Mouse (Mus musculus): ENCODE results near the gene Olfm2. TPM values are rescaled to one million over a fixed set of nuclear protein-coding genes. Genes with fewer than 3 reads are reported as not detected.

The Olfm2 gene
- total and polyA plus RNA-seq, 3 experiments = 0.08 to 0.47 TPM; not detected in 1

- Histone ChIP-seq H3K79me2 (replicated peaks; ENCODE audit: control insufficient read depth, extremely low read depth, insufficient read depth, poor library complexity, severe bottlenecking) (peaks cover 49% of the 10 kb centered on the region), H3K36me3 (replicated peaks in 1 of 2; ENCODE audit: control insufficient read depth in 1 of 2, insufficient read depth in 1 of 2, low read length in 1 of 2) (peaks cover 26 to 50% of the 10 kb centered on the region in 2 experiments), H3K27ac (ENCODE audit: insufficient read depth, low read depth) (no peak within 1 kb of the TSS), H3K27me3 (replicated peaks) (no peaks in the 10 kb centered on the region), H3K9me3 (replicated peaks; ENCODE audit: low read length) (no peaks in the 10 kb centered on the region), H3K4me3 (replicated peaks in 1 of 3; ENCODE audit: low read depth in 2 of 3, low read length in 2 of 3, poor library complexity in 1 of 3) (peak within 1 kb of the TSS; percentile 80 to 88 (median 84)), H3K4me2 (ENCODE audit: insufficient read depth, low read depth, poor library complexity, severe bottlenecking) (peak within 1 kb of the TSS; percentile 99), H3K4me1 (ENCODE audit: control insufficient read depth in 1 of 2, insufficient read depth in 2 of 2) (peaks cover 0 to 34% of the 10 kb centered on the region in 2 experiments; a peak in 2 of 4 replicates), H3K9ac (ENCODE audit: insufficient read depth, low read depth) (peak within 1 kb of the TSS; percentile 65)
- in situ Hi-C loops (cut with MboI; ENCODE audit: low pct_ligation_motif_present, low pct_unique_long_range_greater_than_20kb, low sequenced_read_pairs) (no loop called here), dilution Hi-C loops (cut with MboI; ENCODE audit: extremely low pct_ligation_motif_present, extremely low pct_unique_long_range_greater_than_20kb, low sequenced_read_pairs) (no loop called here)
- DNase-seq (ENCODE audit: extremely low read depth) = peak; percentile 82
- TF ChIP-seq RCOR1 (conservative IDR thresholded peaks at IDR 0.05; ENCODE audit: low read depth, low read length) (no peak), ELF1 (IDR thresholded peaks at IDR 0.05; ENCODE audit: low read depth, low read length) (peak; percentile 26; the same call in 1 of the 2 replicates), SIN3A (IDR thresholded peaks at IDR 0.05; ENCODE audit: low read length) (peak; percentile 35; the same call in 1 of the 2 replicates), SMC3 (IDR thresholded peaks at IDR 0.05; ENCODE audit: low read depth, low read length) (no peak), MEF2A (IDR thresholded peaks at IDR 0.05; ENCODE audit: borderline replicate concordance, low read depth, low read length) (no peak), HCFC1 (IDR thresholded peaks at IDR 0.05; ENCODE audit: low read depth, low read length) (no peak; the same call in 1 of the 2 replicates), UBTF (IDR thresholded peaks at IDR 0.05; ENCODE audit: low read depth, low read length) (no peak), IRF4 (IDR thresholded peaks at IDR 0.05; ENCODE audit: low read depth, low read length) (0 out of 2 replicates have a peak, but pooled peaks have one; percentile 3)
Measured at GRCm38 (mm10) chr9:20642101-20642895, 103.9 kb downstream of the Olfm2 start, which contains the start of gene Ubl5. Ubl5 (plus strand) TSS chr9:20642878.

GRCm38 (mm10) chr9:20641501-20641900 is 104.6 kb downstream of the Olfm2 start:
- Histone ChIP-seq H3K4me2 (ENCODE audit: insufficient read depth, low read depth, poor library complexity, severe bottlenecking) (peak overlapping the region; percentile 99), H3K79me2 (replicated peaks; ENCODE audit: control insufficient read depth, extremely low read depth, insufficient read depth, poor library complexity, severe bottlenecking) (peaks cover 48% of the 10 kb centered on the region), H3K9me3 (replicated peaks; ENCODE audit: low read length) (no peaks in the 10 kb centered on the region), H3K36me3 (replicated peaks in 1 of 2; ENCODE audit: control insufficient read depth in 1 of 2, insufficient read depth in 1 of 2, low read length in 1 of 2) (peaks cover 21 to 50% of the 10 kb centered on the region in 2 experiments), H3K27me3 (replicated peaks) (no peaks in the 10 kb centered on the region), H3K4me3 (replicated peaks in 1 of 3; ENCODE audit: low read depth in 2 of 3, low read length in 2 of 3, poor library complexity in 1 of 3) (peak overlapping the region in 2 of 3 experiments; percentile 84 to 88), H3K4me1 (ENCODE audit: control insufficient read depth in 1 of 2, insufficient read depth in 2 of 2) (peaks cover 3 to 42% of the 10 kb centered on the region in 2 experiments), H3K27ac (ENCODE audit: insufficient read depth, low read depth) (no peak overlapping the region), H3K9ac (ENCODE audit: insufficient read depth, low read depth) (peak overlapping the region; percentile 47; the same call in 1 of the 2 replicates)
- in situ Hi-C loops (cut with MboI; ENCODE audit: low pct_ligation_motif_present, low pct_unique_long_range_greater_than_20kb, low sequenced_read_pairs) (no loop called here), dilution Hi-C loops (cut with MboI; ENCODE audit: extremely low pct_ligation_motif_present, extremely low pct_unique_long_range_greater_than_20kb, low sequenced_read_pairs) (no loop called here)
- TF ChIP-seq BHLHE40 (IDR thresholded peaks at IDR 0.05; ENCODE audit: low read depth, low read length) (no peak), UBTF (IDR thresholded peaks at IDR 0.05; ENCODE audit: low read depth, low read length) (no peak), NELFE (IDR thresholded peaks at IDR 0.05; ENCODE audit: low read depth, low read length) (no peak), POLR2A (IDR thresholded peaks at IDR 0.05; ENCODE audit: low read depth, low read length) (no peak), CHD2 (IDR thresholded peaks at IDR 0.05; ENCODE audit: low read length) (no peak), E2F4 (IDR thresholded peaks at IDR 0.05; ENCODE audit: insufficient replicate concordance, low read depth, low read length) (no peak), MAFK (IDR thresholded peaks at IDR 0.05; ENCODE audit: insufficient replicate concordance, low read length) (no peak), POLR2AphosphoS2 (IDR thresholded peaks at IDR 0.05; ENCODE audit: low read depth, low read length) (no peak), ZNF384 (IDR thresholded peaks at IDR 0.05; ENCODE audit: low read depth, low read length) (no peak), ETS1 (conservative IDR thresholded peaks at IDR 0.05; ENCODE audit: low read depth, low read length) (no peak), RCOR1 (conservative IDR thresholded peaks at IDR 0.05; ENCODE audit: low read depth, low read length) (no peak), SIN3A (IDR thresholded peaks at IDR 0.05; ENCODE audit: low read length) (no peak), CHD1 (IDR thresholded peaks at IDR 0.05; ENCODE audit: low read depth, low read length) (no peak)
- DNase-seq (ENCODE audit: extremely low read depth) = no peak
